Mouse (Mus musculus): ENCODE data around the gene Ccdc66.

DNA sequence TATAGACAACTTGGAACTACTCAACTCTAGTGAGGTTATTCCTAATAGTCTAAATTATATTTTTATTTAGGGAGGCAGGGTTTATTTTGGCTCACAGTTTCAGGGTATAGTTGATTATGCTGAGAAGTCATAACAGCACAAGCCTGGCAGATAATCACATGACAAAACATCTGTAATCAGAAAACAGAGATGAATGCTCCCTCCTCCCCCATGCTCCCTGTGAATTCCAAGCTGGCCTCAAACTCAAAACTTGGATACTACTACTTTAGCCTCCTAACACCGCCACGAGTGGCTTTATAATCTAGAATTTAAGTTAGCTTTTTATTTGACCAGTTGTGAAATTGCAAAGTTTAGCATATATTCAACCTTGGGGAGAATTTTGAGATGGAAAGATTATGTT, 76.2 kb downstream of the Ccdc66 start:
- TF ChIP-seq EP300 (optimal IDR thresholded peaks at IDR 0.05): no peak
- no peak for TF ChIP-seq CTCF (IDR thresholded peaks at IDR 0.05; ENCODE audit: low read depth)

Data from stomach, postnatal 0 days (tissue).